Mouse (Mus musculus): Measurements from ENCODE around the gene Epor. TPM values are rescaled to one million over a fixed set of nuclear protein-coding genes. Genes with fewer than 3 reads are reported as not detected.

The Epor gene
- total and polyA plus RNA-seq, 3 experiments: 0.20 to 2.0 TPM; not detected in 1

GRCm38 (mm10) chr9:22011055-22011454, 47.7 kb upstream of the Epor start:
- TF ChIP-seq MAZ (IDR thresholded peaks at IDR 0.05; ENCODE audit: low read depth, low read length): no peak
- no peak for TF ChIP-seq POLR2AphosphoS2 (IDR thresholded peaks at IDR 0.05; ENCODE audit: low read depth, low read length)
- no peak for TF ChIP-seq JUN (IDR thresholded peaks at IDR 0.05; ENCODE audit: insufficient read depth, low read depth, low read length)
- Histone ChIP-seq H3K27ac (ENCODE audit: insufficient read depth, low read depth) (no peak overlapping the region), H3K4me1 (ENCODE audit: control insufficient read depth in 1 of 2, insufficient read depth in 2 of 2) (peaks cover 3 to 23% of the 10 kb centered on the region in 2 experiments; a peak in 3 of 4 replicates), H3K4me3 (replicated peaks in 1 of 3; ENCODE audit: low read depth in 2 of 3, low read length in 2 of 3, poor library complexity in 1 of 3) (no peak overlapping the region), H3K79me2 (replicated peaks; ENCODE audit: control insufficient read depth, extremely low read depth, insufficient read depth, poor library complexity, severe bottlenecking) (no peaks in the 10 kb centered on the region), H3K36me3 (replicated peaks in 1 of 2; ENCODE audit: control insufficient read depth in 1 of 2, insufficient read depth in 1 of 2, low read length in 1 of 2) (peaks cover 84 to 93% of the 10 kb centered on the region in 2 experiments), H3K9me3 (replicated peaks; ENCODE audit: low read length) (no peaks in the 10 kb centered on the region), H3K27me3 (replicated peaks) (no peaks in the 10 kb centered on the region), H3K4me2 (ENCODE audit: insufficient read depth, low read depth, poor library complexity, severe bottlenecking) (no peak overlapping the region), H3K9ac (ENCODE audit: insufficient read depth, low read depth) (no peak overlapping the region)
- in situ Hi-C loops (cut with MboI; ENCODE audit: low pct_ligation_motif_present, low pct_unique_long_range_greater_than_20kb, low sequenced_read_pairs): no loop called here
- no peak for DNase-seq (ENCODE audit: extremely low read depth)
- dilution Hi-C loops (cut with MboI; ENCODE audit: extremely low pct_ligation_motif_present, extremely low pct_unique_long_range_greater_than_20kb, low sequenced_read_pairs): no loop called here

GRCm38 (mm10) chr9:22004546-22004945, 41.2 kb upstream of the Epor start:
- peaks cover 54 to 59% of the 10 kb centered on the region in 2 experiments for H3K36me3 ChIP-seq (replicated peaks in 1 of 2; ENCODE audit: control insufficient read depth in 1 of 2, insufficient read depth in 1 of 2, low read length in 1 of 2)

GRCm38 (mm10) chr9:22003163-22003554, 39.9 kb upstream of the Epor start:
- H3K4me3 ChIP-seq (replicated peaks in 1 of 3; ENCODE audit: low read depth in 2 of 3, low read length in 2 of 3, poor library complexity in 1 of 3): peak overlapping the region; percentile 83 to 99 (median 89)
- peaks cover 8 to 36% of the 10 kb centered on the region in 2 experiments for H3K4me1 ChIP-seq (ENCODE audit: control insufficient read depth in 1 of 2, insufficient read depth in 2 of 2)
- H3K9ac ChIP-seq (ENCODE audit: insufficient read depth, low read depth): peak overlapping the region; percentile 84
- dilution Hi-C loops (cut with MboI; ENCODE audit: extremely low pct_ligation_motif_present, extremely low pct_unique_long_range_greater_than_20kb, low sequenced_read_pairs) (no loop called here), in situ Hi-C loops (cut with MboI; ENCODE audit: low pct_ligation_motif_present, low pct_unique_long_range_greater_than_20kb, low sequenced_read_pairs) (loop anchor here (5.0 kb wide), 1 partner anchor 41 kb away; the partner anchor contains the start of gene Epor)
- H3K36me3 ChIP-seq (replicated peaks in 1 of 2; ENCODE audit: control insufficient read depth in 1 of 2, insufficient read depth in 1 of 2, low read length in 1 of 2): peaks cover 40 to 45% of the 10 kb centered on the region in 2 experiments
- H3K27ac ChIP-seq (ENCODE audit: insufficient read depth, low read depth): peak overlapping the region; percentile 48
- H3K27me3 ChIP-seq (replicated peaks): peaks cover 18% of the 10 kb centered on the region
- H3K9me3 ChIP-seq (replicated peaks; ENCODE audit: low read length): no peaks in the 10 kb centered on the region
- H3K4me2 ChIP-seq (ENCODE audit: insufficient read depth, low read depth, poor library complexity, severe bottlenecking): peak overlapping the region; percentile 93
- peak; percentile 52; the same call in 1 of the 2 replicates for TF ChIP-seq TBP (conservative IDR thresholded peaks at IDR 0.05; ENCODE audit: low read depth, low read length)
- peak; percentile 29; the same call in 1 of the 2 replicates for TF ChIP-seq POLR2A (IDR thresholded peaks at IDR 0.05; ENCODE audit: low read depth, low read length)
- TF ChIP-seq GABPA (IDR thresholded peaks at IDR 0.05; ENCODE audit: insufficient replicate concordance, low read depth, low read length): no peak
- 0 out of 2 replicates have a peak, but pooled peaks have one; percentile 12 for TF ChIP-seq ZMIZ1 (IDR thresholded peaks at IDR 0.05; ENCODE audit: low read depth, low read length)
- TF ChIP-seq TCF12 (IDR thresholded peaks at IDR 0.05; ENCODE audit: low read depth, low read length): peak; percentile 30; the same call in 1 of the 2 replicates
- DNase-seq (ENCODE audit: extremely low read depth): peak; percentile 73
- peaks cover 13% of the 10 kb centered on the region; the same call in 1 of the 2 replicates for H3K79me2 ChIP-seq (replicated peaks; ENCODE audit: control insufficient read depth, extremely low read depth, insufficient read depth, poor library complexity, severe bottlenecking)

More at GRCm38 (mm10) chr9:22004546-22004945, 41.2 kb upstream of the Epor start:
- H3K27ac ChIP-seq (ENCODE audit: insufficient read depth, low read depth): no peak overlapping the region
- H3K4me1 ChIP-seq (ENCODE audit: control insufficient read depth in 1 of 2, insufficient read depth in 2 of 2): peaks cover 8 to 37% of the 10 kb centered on the region in 2 experiments
- no peak for TF ChIP-seq EP300 (IDR thresholded peaks at IDR 0.05; ENCODE audit: low read length)
- TF ChIP-seq MYC (IDR thresholded peaks at IDR 0.05; ENCODE audit: low read depth, low read length): no peak
- no peak overlapping the region for H3K9ac ChIP-seq (ENCODE audit: insufficient read depth, low read depth)
- no peak overlapping the region for H3K4me2 ChIP-seq (ENCODE audit: insufficient read depth, low read depth, poor library complexity, severe bottlenecking)
- no peak for DNase-seq (ENCODE audit: extremely low read depth)
- H3K4me3 ChIP-seq (replicated peaks in 1 of 3; ENCODE audit: low read depth in 2 of 3, low read length in 2 of 3, poor library complexity in 1 of 3): peak overlapping the region in 1 of 3 experiments; percentile 18
- in situ Hi-C loops (cut with MboI; ENCODE audit: low pct_ligation_motif_present, low pct_unique_long_range_greater_than_20kb, low sequenced_read_pairs) (loop anchor here (5.0 kb wide), 1 partner anchor 42 kb away; the partner anchor contains the start of gene Epor), dilution Hi-C loops (cut with MboI; ENCODE audit: extremely low pct_ligation_motif_present, extremely low pct_unique_long_range_greater_than_20kb, low sequenced_read_pairs) (no loop called here)
- no peaks in the 10 kb centered on the region for H3K9me3 ChIP-seq (replicated peaks; ENCODE audit: low read length)
- peaks cover 10% of the 10 kb centered on the region for H3K27me3 ChIP-seq (replicated peaks)
- H3K79me2 ChIP-seq (replicated peaks; ENCODE audit: control insufficient read depth, extremely low read depth, insufficient read depth, poor library complexity, severe bottlenecking): peaks cover 13% of the 10 kb centered on the region; the same call in 1 of the 2 replicates
